Mouse (Mus musculus) c-Kit-negative CD71-positive TER-119-positive erythroid progenitor cells, embryonic 14.5 days (primary cell): ENCODE measurements around the gene Rorb.

Source experiments
- DNase-seq: peaks from one replicate; pipeline ENCODE4 v3.0.0-alpha.2; 2013; ENCODE audit warnings: low read depth, low spot score

Gene Rorb

GRCm38 (mm10) chr19:18888491-18889116 is 222.4 kb downstream of the Rorb start:
- no peak for DNase-seq

- no peak for DNase-seq
Observed at GRCm38 (mm10) chr19:18887646-18888407, 223.2 kb downstream of the Rorb start.

GRCm38 (mm10) chr19:18881162-18881561 is 229.8 kb downstream of the Rorb start:
- no peak for DNase-seq
